Mouse (Mus musculus) ES-E14 (cell line): ENCODE measurements around the gene Plbd2. TPM values are rescaled to one million over a fixed set of nuclear protein-coding genes. Genes with fewer than 3 reads are reported as not detected.

Source experiments
- DNase-seq: peaks from one replicate; pipeline ENCODE4 v3.0.0-alpha.2; 2013; ENCODE audit warnings: low read depth, low spot score
- H3K27ac ChIP-seq: 2 replicates; pipeline ENCODE4 v1.5.1; 2012; ENCODE audit warnings: low read depth, mild to moderate bottlenecking, low read length, moderate library complexity, mixed read lengths; ENCODE audit not compliant: poor library complexity, insufficient read depth, severe bottlenecking
- H3K36me3 ChIP-seq: 2 replicates; pipeline ENCODE4 v1.6.1; 2012; ENCODE audit warnings: mild to moderate bottlenecking, low read length, moderate library complexity, mixed read lengths; ENCODE audit not compliant: control insufficient read depth, poor library complexity, insufficient read depth, severe bottlenecking
- H3K4me1 ChIP-seq, 2 experiments: fragments of 150-350 bp in 1 of 2; sonication (generic) in 1 of 2; 2 replicates each; pipeline ENCODE4 v1.6.1; 2012; ENCODE audit warnings: low read length in 2 of 2, mild to moderate bottlenecking in 1 of 2, mixed read lengths in 1 of 2; ENCODE audit not compliant: control insufficient read depth in 2 of 2, insufficient read depth in 2 of 2, poor library complexity in 1 of 2
- H3K4me3 ChIP-seq, 2 experiments: fragments of 150-350 bp in 1 of 2; sonication (generic) in 1 of 2; 2 replicates each; pipeline ENCODE4 v1.5.1; 2012; ENCODE audit warnings: low read length in 2 of 2, low read depth in 1 of 2, mild to moderate bottlenecking in 1 of 2, mixed read lengths in 1 of 2; ENCODE audit not compliant: insufficient read depth in 1 of 2, poor library complexity in 1 of 2, severe bottlenecking in 1 of 2
- H3K9ac ChIP-seq: 2 replicates; pipeline ENCODE4 v1.6.1; 2012; ENCODE audit warnings: low read depth, mild to moderate bottlenecking, low read length, mixed read lengths; ENCODE audit not compliant: poor library complexity, insufficient read depth, severe bottlenecking
- H3K9me3 ChIP-seq: fragments of 150-350 bp; sonication (generic); 2 replicates; pipeline ENCODE4 v1.6.1; 2012; ENCODE audit warnings: low read depth, mild to moderate bottlenecking, low read length; ENCODE audit not compliant: control insufficient read depth, insufficient read depth
- CHD2 ChIP-seq: IDR thresholded peaks from 2 replicates; pipeline ENCODE4 v1.6.1; 2014; ENCODE audit warnings: mild to moderate bottlenecking, low read depth, low read length, inconsistent platforms
- HCFC1 ChIP-seq: IDR thresholded peaks from 2 replicates; pipeline ENCODE4 v1.6.1; 2012; ENCODE audit warnings: low read length, inconsistent platforms, borderline replicate concordance; ENCODE audit not compliant: insufficient read depth
- MAFK ChIP-seq: IDR thresholded peaks from 2 replicates; pipeline ENCODE4 v1.6.1; 2014; ENCODE audit warnings: mild to moderate bottlenecking, low read depth, low read length, inconsistent platforms; ENCODE audit not compliant: insufficient read depth
- ZC3H11A ChIP-seq: IDR thresholded peaks from 2 replicates; pipeline ENCODE4 v1.6.1; 2012; ENCODE audit warnings: low read depth, mild to moderate bottlenecking, inconsistent platforms, low read length, borderline replicate concordance
- ZNF384 ChIP-seq: IDR thresholded peaks from 2 replicates; pipeline ENCODE4 v1.6.1; 2012; ENCODE audit warnings: low read depth, low read length, inconsistent platforms
- in situ Hi-C, 2 experiments: fragments of 600-800 bp; cut with MboI; formaldehyde crosslinking; loops; one replicate each; pipeline ENCODE4 v1.15.1; 2025; ENCODE audit warnings: low sequenced_read_pairs in 2 of 2, inconsistent platforms in 1 of 2; ENCODE audit not compliant: unreplicated experiment in 2 of 2
- total RNA-seq: library from RNA; depleted of rRNA; stranded (reverse); fragments of 300-350 nt; gene quantifications from 2 replicates; pipeline ENCODE4 v1.2.3, GENCODE M21; 2012

The Plbd2 gene
- total RNA-seq, 1 experiment, result 35.3 TPM

DNA sequence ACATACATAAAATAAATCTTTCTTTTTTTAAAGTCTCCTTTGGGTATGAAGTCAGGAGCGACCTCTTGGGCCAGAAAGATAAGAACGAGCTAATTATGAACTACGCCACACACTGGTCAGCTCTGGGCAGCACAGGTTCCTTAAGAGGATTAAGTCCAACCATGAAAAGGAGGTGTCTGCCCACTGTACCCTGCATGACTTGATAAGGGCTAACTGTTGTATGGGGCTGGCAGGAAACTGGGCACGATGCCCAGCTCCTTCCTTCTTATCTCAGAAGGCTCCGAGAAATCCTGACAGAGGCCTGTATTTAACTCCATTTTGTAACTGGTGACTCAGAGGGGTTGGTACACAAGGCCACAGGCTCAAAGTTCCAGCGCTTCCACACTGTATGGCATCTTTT is 37.6 kb downstream of the Plbd2 start:
- H3K36me3 ChIP-seq, result no peaks in the 10 kb centered on the region
- no peak overlapping the region for H3K9ac ChIP-seq
- H3K9me3 ChIP-seq, result no peaks in the 10 kb centered on the region
- no peak for TF ChIP-seq MAFK
- H3K4me3 ChIP-seq, result no peak overlapping the region
- H3K27ac ChIP-seq, result no peak overlapping the region
- DNase-seq, result no peak
- in situ Hi-C loops, result no loop called here
- H3K4me1 ChIP-seq, result no peaks in the 10 kb centered on the region

DNA sequence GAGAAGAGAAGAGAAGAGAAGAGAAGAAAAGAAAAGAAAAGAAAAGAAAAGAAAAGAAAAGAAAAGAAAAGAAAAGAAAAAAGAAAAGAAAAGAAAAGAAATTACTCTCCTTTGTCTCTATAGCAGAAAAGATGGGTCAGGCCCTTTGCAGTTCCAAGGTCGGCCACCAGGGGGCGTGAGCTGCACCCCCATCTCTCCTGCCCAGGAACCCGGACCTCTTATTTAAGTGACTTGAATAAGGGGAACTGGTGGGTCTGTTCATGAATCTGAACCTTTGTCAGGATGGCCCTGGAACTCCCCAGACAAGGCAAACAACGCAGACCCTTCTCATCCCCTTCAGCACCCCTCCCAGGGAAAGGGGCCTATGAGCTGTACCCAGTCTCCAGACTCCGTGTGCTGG is 38.4 kb downstream of the Plbd2 start:
- no peak for DNase-seq
- H3K4me1 ChIP-seq, result no peaks in the 10 kb centered on the region
- H3K9ac ChIP-seq, result no peak overlapping the region
- TF ChIP-seq ZNF384 (no peak), CHD2 (no peak), ZC3H11A (no peak)
- no peaks in the 10 kb centered on the region for H3K9me3 ChIP-seq
- H3K27ac ChIP-seq, result no peak overlapping the region
- H3K36me3 ChIP-seq, result no peaks in the 10 kb centered on the region
- H3K4me3 ChIP-seq, result no peak overlapping the region
- in situ Hi-C loops, result no loop called here

DNA sequence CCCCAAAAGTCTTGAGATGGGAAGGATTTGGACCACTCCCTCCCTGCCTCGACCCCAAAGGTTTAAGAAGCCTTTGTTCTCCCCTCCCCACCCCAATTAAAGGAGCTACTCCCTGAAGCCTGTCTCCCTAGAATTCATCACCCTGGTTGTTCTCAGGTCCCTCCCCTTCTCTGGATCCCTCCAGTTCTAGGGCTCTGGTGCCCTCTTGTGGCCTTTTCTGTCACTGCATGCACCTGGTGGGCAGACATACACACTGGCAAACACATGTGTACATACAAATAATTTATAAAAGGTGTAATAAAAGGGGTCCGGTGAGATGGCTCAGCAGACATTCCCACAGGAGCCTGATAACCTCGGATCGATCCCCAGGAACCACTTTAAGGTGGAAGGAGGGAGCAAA is 39.1 kb downstream of the Plbd2 start:
- Histone ChIP-seq H3K4me3 (no peak overlapping the region), H3K4me1 (peaks cover 0 to 1% of the 10 kb centered on the region in 2 experiments; a peak in 1 of 4 replicates), H3K9ac (no peak overlapping the region), H3K9me3 (no peaks in the 10 kb centered on the region), H3K36me3 (no peaks in the 10 kb centered on the region), H3K27ac (no peak overlapping the region)
- in situ Hi-C loops, result no loop called here
- DNase-seq, result peak; percentile 78
- TF ChIP-seq MAFK (no peak), CHD2 (no peak), ZC3H11A (peak; percentile 45; the same call in 1 of the 2 replicates)

DNA sequence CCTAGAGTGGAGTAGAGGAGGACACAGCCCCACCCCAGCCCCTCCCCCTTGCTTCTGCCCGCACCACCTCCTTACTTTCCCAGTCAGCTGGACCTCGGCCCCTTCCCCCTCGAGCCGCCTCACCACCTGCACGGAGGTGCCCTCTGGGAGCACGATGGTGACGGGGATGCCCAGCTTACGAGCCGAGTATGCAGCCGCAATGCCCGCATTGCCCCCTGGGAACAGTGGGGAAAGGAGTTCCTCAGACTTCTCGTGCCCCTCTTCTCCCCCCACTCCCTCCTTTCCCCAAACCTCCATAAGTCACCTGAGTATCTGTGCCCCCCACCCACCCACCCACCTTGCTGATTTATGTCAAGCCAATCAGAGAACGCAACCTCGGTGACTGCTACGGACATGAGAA is 41.5 kb downstream of the Plbd2 start:
- Histone ChIP-seq H3K27ac (no peak overlapping the region; the same call in 1 of the 2 replicates), H3K9ac (no peak overlapping the region), H3K4me1 (peaks cover 0 to 9% of the 10 kb centered on the region in 2 experiments; a peak in 2 of 4 replicates), H3K9me3 (no peaks in the 10 kb centered on the region), H3K36me3 (no peaks in the 10 kb centered on the region), H3K4me3 (no peak overlapping the region)
- no peak for DNase-seq
- no peak for TF ChIP-seq MAFK
- no peak for TF ChIP-seq CHD2
- TF ChIP-seq ZNF384, result no peak
- no peak for TF ChIP-seq HCFC1
- TF ChIP-seq ZC3H11A, result no peak
- in situ Hi-C loops, result no loop called here

DNA sequence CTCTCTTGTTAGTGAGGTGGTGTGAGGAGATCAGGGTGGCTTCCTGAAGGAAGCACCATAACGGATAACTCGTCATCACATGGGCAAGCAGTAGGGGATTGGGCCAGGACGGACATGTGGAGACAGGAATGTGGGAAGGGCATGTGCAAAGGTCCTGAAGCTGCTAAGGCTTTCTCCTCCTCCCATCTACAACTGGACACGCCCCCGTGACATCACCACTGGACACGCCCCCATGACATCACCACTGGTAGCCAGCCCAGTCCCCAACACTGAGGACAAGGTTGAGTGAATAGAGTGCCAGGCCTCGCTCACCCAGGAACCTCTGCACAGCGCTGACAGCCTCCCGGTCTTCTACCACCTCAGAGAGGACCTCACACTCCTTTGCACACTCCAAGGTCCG is 44.3 kb downstream of the Plbd2 start:
- no peak overlapping the region for H3K4me3 ChIP-seq
- DNase-seq, result no peak
- peaks cover 3 to 13% of the 10 kb centered on the region in 2 experiments; a peak in 3 of 4 replicates for H3K4me1 ChIP-seq
- in situ Hi-C loops, result no loop called here
- no peaks in the 10 kb centered on the region for H3K9me3 ChIP-seq
- H3K27ac ChIP-seq, result no peak overlapping the region; the same call in 1 of the 2 replicates
- no peak overlapping the region for H3K9ac ChIP-seq
- no peak for TF ChIP-seq HCFC1
- TF ChIP-seq CHD2, result no peak
- no peak for TF ChIP-seq ZC3H11A
- TF ChIP-seq ZNF384, result no peak
- TF ChIP-seq MAFK, result no peak
- H3K36me3 ChIP-seq, result no peaks in the 10 kb centered on the region
